Mouse (Mus musculus) neural tube, embryonic 13.5 days (tissue): ENCODE results near the gene Gmcl1. TPM values are rescaled to one million over a fixed set of nuclear protein-coding genes. Genes with fewer than 3 reads are reported as not detected.

Source experiments
- ATAC-seq: fragments of 200-750 bp; cut with Nextera tagmentation; 2 replicates; pipeline ENCODE4 v1.8.0; 2017; ENCODE audit warnings: low read depth, mild to moderate bottlenecking, moderate TSS enrichment, moderate library complexity
- H3K27ac ChIP-seq: fragments of 300-500 bp; sonication (generic); replicated peaks from 2 replicates; pipeline ENCODE4 v1.5.1; 2015; ENCODE audit warnings: moderate library complexity, mild to moderate bottlenecking, inconsistent platforms
- H3K27me3 ChIP-seq: fragments of 300-500 bp; sonication (generic); 2 replicates; pipeline ENCODE4 v1.6.1; 2015; ENCODE audit warnings: mild to moderate bottlenecking, inconsistent platforms
- H3K36me3 ChIP-seq: fragments of 300-500 bp; sonication (generic); 2 replicates; pipeline ENCODE4 v1.6.1; 2015; ENCODE audit warnings: mild to moderate bottlenecking, inconsistent platforms
- H3K4me1 ChIP-seq: fragments of 300-500 bp; sonication (generic); replicated peaks from 2 replicates; pipeline ENCODE4 v1.6.1; 2015; ENCODE audit warnings: inconsistent platforms
- H3K4me2 ChIP-seq: fragments of 300-500 bp; sonication (generic); 2 replicates; pipeline ENCODE4 v1.6.1; 2015; ENCODE audit warnings: inconsistent platforms, mild to moderate bottlenecking, moderate library complexity
- H3K4me3 ChIP-seq: fragments of 300-500 bp; sonication (generic); 2 replicates; pipeline ENCODE4 v1.5.1; 2015; ENCODE audit warnings: mild to moderate bottlenecking, inconsistent platforms
- H3K9ac ChIP-seq: fragments of 300-500 bp; sonication (generic); 2 replicates; pipeline ENCODE4 v1.6.1; 2015; ENCODE audit warnings: moderate library complexity, mild to moderate bottlenecking, inconsistent platforms
- H3K9me3 ChIP-seq: fragments of 300-500 bp; sonication (generic); 2 replicates; pipeline ENCODE4 v1.6.1; 2016; ENCODE audit warnings: inconsistent platforms
- WGBS: fragments of 180-500 bp; shearing (Covaris S2); methylation state at CpG from one replicate; pipeline ENCODE4 v1.1.7; 2015; 5-methylcytosine and 5-hydroxymethylcytosine counted together
- polyA plus RNA-seq: library from polyadenylated mRNA; unstranded; fragments of >200 nt; fragmentation: Nextera tagmentation; extraction: Ambion mirVana; gene quantifications from 2 replicates; pipeline ENCODE4 v1.2.1, GENCODE M21; 2015

Gene Gmcl1
- polyA plus RNA-seq, 1 experiment from 2014 or later: 48.9 TPM

- Histone ChIP-seq H3K9me3 (no peaks in the 10 kb centered on the region), H3K9ac (no peak overlapping the region), H3K27ac (no peak overlapping the region), H3K4me3 (no peak overlapping the region), H3K36me3 (no peaks in the 10 kb centered on the region), H3K27me3 (no peaks in the 10 kb centered on the region), H3K4me2 (no peak overlapping the region), H3K4me1 (no peaks in the 10 kb centered on the region)
- WGBS: 72% methylated on average over 3 of the region's 3 CpGs
- ATAC-seq: no peak
Observed at GRCm38 (mm10) chr6:86767465-86767864, 34.3 kb upstream of the Gmcl1 start.

- H3K9me3 ChIP-seq: no peaks in the 10 kb centered on the region
- no peak overlapping the region for H3K4me2 ChIP-seq
- no peaks in the 10 kb centered on the region for H3K4me1 ChIP-seq
- 82% methylated on average over 6 of the region's 6 CpGs for WGBS
- H3K27ac ChIP-seq: no peak overlapping the region
- ATAC-seq: no peak
- no peak overlapping the region for H3K4me3 ChIP-seq
- H3K27me3 ChIP-seq: no peaks in the 10 kb centered on the region
- no peaks in the 10 kb centered on the region for H3K36me3 ChIP-seq
- no peak overlapping the region for H3K9ac ChIP-seq
Observed at GRCm38 (mm10) chr6:86765637-86766059, 32.5 kb upstream of the Gmcl1 start.

- Histone ChIP-seq H3K4me3 (no peak overlapping the region), H3K4me1 (no peaks in the 10 kb centered on the region), H3K36me3 (no peaks in the 10 kb centered on the region), H3K27ac (no peak overlapping the region), H3K9me3 (no peaks in the 10 kb centered on the region), H3K9ac (no peak overlapping the region), H3K27me3 (no peaks in the 10 kb centered on the region), H3K4me2 (no peak overlapping the region)
- ATAC-seq: no peak
- 91% methylated on average over 10 of the region's 10 CpGs for WGBS
Observed at GRCm38 (mm10) chr6:86754105-86754863, 21.1 kb upstream of the Gmcl1 start.

- H3K27ac ChIP-seq: no peak overlapping the region
Observed at GRCm38 (mm10) chr6:86752843-86753485, 19.8 kb upstream of the Gmcl1 start.

GRCm38 (mm10) chr6:86750961-86751360 lies 17.8 kb upstream of the Gmcl1 start:
- 93% methylated on average over 4 of the region's 4 CpGs for WGBS

More at GRCm38 (mm10) chr6:86752843-86753485, 19.8 kb upstream of the Gmcl1 start:
- Histone ChIP-seq H3K9ac (no peak overlapping the region), H3K9me3 (no peaks in the 10 kb centered on the region), H3K36me3 (no peaks in the 10 kb centered on the region), H3K4me1 (no peaks in the 10 kb centered on the region), H3K4me3 (no peak overlapping the region), H3K4me2 (no peak overlapping the region), H3K27me3 (no peaks in the 10 kb centered on the region)
- 82% methylated on average over 5 of the region's 5 CpGs for WGBS
- no peak for ATAC-seq

GRCm38 (mm10) chr6:86749817-86750216 lies 16.6 kb upstream of the Gmcl1 start:
- WGBS: 84% methylated on average over 4 of the region's 4 CpGs
- Histone ChIP-seq H3K4me3 (no peak overlapping the region), H3K27me3 (no peaks in the 10 kb centered on the region), H3K4me2 (no peak overlapping the region), H3K27ac (no peak overlapping the region), H3K9me3 (no peaks in the 10 kb centered on the region), H3K9ac (no peak overlapping the region), H3K4me1 (no peaks in the 10 kb centered on the region), H3K36me3 (no peaks in the 10 kb centered on the region)
- ATAC-seq: no peak

More at GRCm38 (mm10) chr6:86750961-86751360, 17.8 kb upstream of the Gmcl1 start:
- no peaks in the 10 kb centered on the region for H3K9me3 ChIP-seq
- no peak overlapping the region for H3K27ac ChIP-seq
- H3K36me3 ChIP-seq: no peaks in the 10 kb centered on the region
- H3K9ac ChIP-seq: no peak overlapping the region
- no peaks in the 10 kb centered on the region for H3K27me3 ChIP-seq
- H3K4me3 ChIP-seq: no peak overlapping the region
- no peak overlapping the region for H3K4me2 ChIP-seq
- no peak for ATAC-seq
- no peaks in the 10 kb centered on the region for H3K4me1 ChIP-seq

- Histone ChIP-seq H3K36me3 (no peaks in the 10 kb centered on the region), H3K27ac (no peak overlapping the region), H3K4me2 (no peak overlapping the region), H3K27me3 (no peaks in the 10 kb centered on the region), H3K9me3 (no peaks in the 10 kb centered on the region), H3K9ac (no peak overlapping the region), H3K4me3 (no peak overlapping the region), H3K4me1 (no peaks in the 10 kb centered on the region)
- no peak for ATAC-seq
Observed at GRCm38 (mm10) chr6:86747171-86747570, 14.0 kb upstream of the Gmcl1 start.

GRCm38 (mm10) chr6:86740652-86741051 lies 7.5 kb upstream of the Gmcl1 start:
- Histone ChIP-seq H3K4me1 (no peaks in the 10 kb centered on the region), H3K27ac (no peak overlapping the region), H3K4me3 (no peak overlapping the region), H3K9ac (no peak overlapping the region), H3K36me3 (no peaks in the 10 kb centered on the region), H3K4me2 (no peak overlapping the region), H3K9me3 (no peaks in the 10 kb centered on the region), H3K27me3 (no peaks in the 10 kb centered on the region)
- ATAC-seq: no peak
- 43% methylated on average over 3 of the region's 3 CpGs for WGBS

- no peak overlapping the region for H3K27ac ChIP-seq
- peaks cover 15% of the 10 kb centered on the region for H3K4me1 ChIP-seq
- no peaks in the 10 kb centered on the region for H3K9me3 ChIP-seq
- H3K4me2 ChIP-seq: no peak overlapping the region
- no peak overlapping the region for H3K4me3 ChIP-seq
- no peaks in the 10 kb centered on the region for H3K27me3 ChIP-seq
- H3K36me3 ChIP-seq: no peaks in the 10 kb centered on the region
- ATAC-seq: no peak
- WGBS: 84% methylated on average over 6 of the region's 6 CpGs
- no peak overlapping the region for H3K9ac ChIP-seq
Observed at GRCm38 (mm10) chr6:86736830-86737229, 3.6 kb upstream of the Gmcl1 start.

GRCm38 (mm10) chr6:86736313-86736712 lies 3.1 kb upstream of the Gmcl1 start:
- Histone ChIP-seq H3K4me1 (peaks cover 19% of the 10 kb centered on the region), H3K9me3 (no peaks in the 10 kb centered on the region), H3K4me3 (no peak overlapping the region), H3K27ac (no peak overlapping the region), H3K36me3 (no peaks in the 10 kb centered on the region), H3K27me3 (no peaks in the 10 kb centered on the region), H3K4me2 (no peak overlapping the region), H3K9ac (no peak overlapping the region)
- 91% methylated on average over 4 of the region's 4 CpGs for WGBS
- no peak for ATAC-seq

- Histone ChIP-seq H3K4me3 (peak overlapping the region; percentile 98), H3K27me3 (no peaks in the 10 kb centered on the region), H3K27ac (peak overlapping the region; percentile 97), H3K9ac (peak overlapping the region; percentile 97), H3K9me3 (no peaks in the 10 kb centered on the region), H3K36me3 (peaks cover 3% of the 10 kb centered on the region), H3K4me2 (peak overlapping the region; percentile 91), H3K4me1 (peaks cover 34% of the 10 kb centered on the region)
- peak; percentile 78 for ATAC-seq
- WGBS: under 1% methylated on average over 62 of the region's 62 CpGs
Observed at GRCm38 (mm10) chr6:86732276-86733173, 658 bp downstream of the Gmcl1 start.

GRCm38 (mm10) chr6:86728711-86729110 lies 4.5 kb downstream of the Gmcl1 start:
- Histone ChIP-seq H3K4me1 (peaks cover 26% of the 10 kb centered on the region), H3K9ac (no peak overlapping the region), H3K9me3 (no peaks in the 10 kb centered on the region), H3K4me3 (no peak overlapping the region), H3K4me2 (no peak overlapping the region), H3K36me3 (peaks cover 18% of the 10 kb centered on the region), H3K27me3 (no peaks in the 10 kb centered on the region), H3K27ac (no peak overlapping the region)
- no peak for ATAC-seq
- WGBS: 91% methylated on average over 5 of the region's 5 CpGs
